Mouse (Mus musculus): ENCODE data around the gene Tmem208.

Tmem208 gene

GRCm38 (mm10) chr8:105353583-105354135, 27.5 kb downstream of the Tmem208 start:
- no peak for ATAC-seq (ENCODE audit: low TSS enrichment)

GRCm38 (mm10) chr8:105354549-105354948, 28.4 kb downstream of the Tmem208 start:
- no peak for ATAC-seq (ENCODE audit: low TSS enrichment)

- ATAC-seq (ENCODE audit: low TSS enrichment), result no peak
These were observed 29.2 kb downstream of the Tmem208 start for GRCm38 (mm10) chr8:105355179-105356024.

GRCm38 (mm10) chr8:105356681-105357080, 30.5 kb downstream of the Tmem208 start:
- no peak for ATAC-seq (ENCODE audit: low TSS enrichment)

- no peak for ATAC-seq (ENCODE audit: low TSS enrichment)
These were observed 33.1 kb downstream of the Tmem208 start for GRCm38 (mm10) chr8:105359208-105359607.

GRCm38 (mm10) chr8:105359646-105360045, 33.5 kb downstream of the Tmem208 start:
- ATAC-seq (ENCODE audit: low TSS enrichment), result no peak

- ATAC-seq (ENCODE audit: low TSS enrichment), result no peak
These were observed 35.9 kb downstream of the Tmem208 start for GRCm38 (mm10) chr8:105361751-105362702.

GRCm38 (mm10) chr8:105367107-105367506, 41.0 kb downstream of the Tmem208 start:
- no peak for ATAC-seq (ENCODE audit: low TSS enrichment)

GRCm38 (mm10) chr8:105372473-105372872, 46.3 kb downstream of the Tmem208 start:
- no peak for ATAC-seq (ENCODE audit: low TSS enrichment)

- no peak for ATAC-seq (ENCODE audit: low TSS enrichment)
These were observed 46.9 kb downstream of the Tmem208 start, which contains the start of gene Plekhg4 for GRCm38 (mm10) chr8:105373032-105373431. Gene Plekhg4 (plus strand): TSS chr8:105373274.

- ATAC-seq (ENCODE audit: low TSS enrichment), result no peak
These were observed 48.4 kb downstream of the Tmem208 start for GRCm38 (mm10) chr8:105374513-105374966.

- no peak for ATAC-seq (ENCODE audit: low TSS enrichment)
These were observed 52.5 kb downstream of the Tmem208 start for GRCm38 (mm10) chr8:105378673-105379072.

- ATAC-seq (ENCODE audit: low TSS enrichment), result no peak
These were observed 54.2 kb downstream of the Tmem208 start for GRCm38 (mm10) chr8:105380308-105380707.

GRCm38 (mm10) chr8:105384070-105384469, 57.9 kb downstream of the Tmem208 start:
- ATAC-seq (ENCODE audit: low TSS enrichment), result no peak
